Mouse (Mus musculus) thymus, postnatal 25 days (tissue): ENCODE data around the gene Lrrc55.

Source experiments
- DNase-seq: peaks from one replicate; pipeline ENCODE4 v3.0.0; 2022

The Lrrc55 gene

DNA sequence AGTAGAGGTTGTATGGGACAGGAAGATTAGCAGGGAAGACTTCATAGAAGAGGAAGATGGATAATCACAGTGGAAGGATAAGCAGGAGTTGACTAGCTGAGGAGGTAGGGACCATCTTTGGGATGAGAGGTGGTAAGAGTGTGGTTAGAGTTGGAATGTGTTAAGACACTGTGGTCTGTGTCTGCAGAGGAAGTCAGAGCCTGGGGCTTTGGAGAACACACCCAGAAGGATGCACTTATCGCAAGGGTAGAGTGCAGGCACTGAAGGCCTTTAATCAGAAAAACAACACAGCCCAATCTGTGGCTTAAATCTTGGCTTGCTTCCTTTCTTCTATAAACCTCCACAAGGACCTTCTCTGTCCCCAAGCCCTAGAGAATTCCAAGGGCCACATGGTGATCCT, 28.7 kb downstream of the Lrrc55 start:
- no peak for DNase-seq

GRCm38 (mm10) chr2:85167624-85168023, 29.4 kb downstream of the Lrrc55 start:
- no peak for DNase-seq

GRCm38 (mm10) chr2:85163311-85164047, 33.5 kb downstream of the Lrrc55 start:
- DNase-seq, result no peak

DNA sequence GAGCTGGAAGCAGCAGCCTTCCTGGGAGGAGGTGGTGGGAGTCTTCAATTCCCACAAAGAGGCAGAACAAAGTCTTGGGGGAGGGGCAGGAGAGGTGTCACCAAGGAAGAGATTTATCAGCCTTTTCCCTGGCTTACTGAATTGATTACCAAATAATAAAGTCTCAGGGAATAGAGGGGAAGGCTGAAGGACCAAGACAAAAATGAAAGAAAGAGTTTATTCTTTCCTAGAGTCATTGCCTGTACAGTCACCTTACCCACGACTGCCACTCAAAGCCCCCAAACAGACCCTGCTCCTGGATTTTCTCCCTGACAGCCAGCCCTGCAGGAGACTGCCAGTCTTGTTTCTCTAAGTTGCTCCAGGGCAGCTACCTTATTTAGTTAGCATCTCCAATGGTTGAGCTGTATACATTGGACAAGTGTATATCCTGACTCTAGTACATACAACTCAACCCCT, 35.3 kb downstream of the Lrrc55 start:
- no peak for DNase-seq

DNA sequence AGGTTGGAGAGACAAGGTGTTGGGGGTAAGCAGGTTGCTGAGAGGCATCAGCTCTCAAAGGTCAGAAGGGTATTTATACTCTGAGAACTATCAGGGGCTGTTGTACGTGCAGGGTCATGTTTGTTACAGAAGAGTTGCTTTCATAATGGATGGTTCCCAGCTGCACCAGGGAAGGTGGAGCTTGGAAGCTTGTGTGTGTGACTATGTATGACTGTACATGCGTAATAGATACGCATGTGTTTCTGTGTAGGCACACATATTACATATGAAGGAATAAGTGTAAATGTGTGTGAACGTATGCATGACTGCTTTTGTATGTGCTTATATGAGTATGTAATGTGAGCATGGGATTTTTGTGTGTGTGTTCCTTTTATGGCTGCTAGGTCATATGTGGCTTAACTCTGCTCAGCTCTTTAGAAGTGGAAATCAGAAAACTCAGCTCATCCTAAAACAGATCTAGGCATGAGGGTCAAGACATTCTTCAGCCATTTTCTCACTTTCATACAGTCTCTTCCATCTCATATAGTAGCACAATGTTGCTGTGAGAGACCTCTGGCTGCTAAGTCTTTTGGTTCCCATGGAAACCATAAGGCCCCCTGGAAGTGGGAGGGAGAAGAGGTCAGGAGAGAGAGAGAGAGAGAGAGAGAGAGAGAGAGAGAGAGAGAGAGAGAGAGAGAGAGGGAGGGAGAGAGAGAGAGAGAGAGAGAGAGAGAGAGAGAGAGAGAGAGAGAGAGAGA, 35.9 kb downstream of the Lrrc55 start:
- DNase-seq, result no peak

DNA sequence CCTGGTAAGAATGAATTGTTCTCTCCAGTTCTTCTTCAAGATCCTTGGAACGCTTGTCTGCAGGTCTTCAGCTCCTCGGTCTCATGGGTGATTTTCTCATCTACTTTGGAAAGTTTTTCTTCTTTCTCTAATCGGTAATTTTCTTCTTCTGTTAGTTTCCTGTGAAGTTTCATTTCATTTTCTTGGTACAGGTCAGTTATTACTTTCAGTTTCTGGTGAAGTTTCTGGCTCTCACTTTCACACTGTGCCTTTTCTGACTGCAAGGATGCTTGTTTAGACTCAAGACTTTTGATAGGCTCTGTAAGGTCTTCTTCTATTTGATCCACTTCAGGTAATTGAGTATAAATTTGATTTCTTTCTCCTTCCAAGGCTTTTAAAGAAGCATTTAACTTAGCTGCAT, 39.6 kb downstream of the Lrrc55 start:
- DNase-seq, result no peak

DNA sequence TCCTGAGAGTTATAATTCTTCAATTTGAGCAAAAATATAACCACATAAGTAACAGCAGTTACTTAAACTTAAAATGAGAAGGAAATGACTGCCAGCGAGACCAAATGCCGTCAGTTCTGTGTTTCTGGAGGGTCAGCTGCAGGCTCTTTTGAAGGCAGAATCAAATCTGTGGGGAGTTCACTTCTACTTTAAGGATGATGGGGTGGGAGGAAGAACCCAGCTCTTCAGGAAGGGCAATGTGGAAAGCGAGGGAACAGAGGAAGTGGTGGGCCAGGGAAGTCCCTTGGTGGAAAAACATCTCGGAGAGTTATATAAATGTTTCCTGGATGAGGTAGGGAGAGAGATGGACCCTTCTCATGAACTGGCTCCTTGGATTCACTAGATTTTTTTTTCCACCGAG, 40.9 kb downstream of the Lrrc55 start:
- DNase-seq, result no peak

GRCm38 (mm10) chr2:85155334-85155733, 41.7 kb downstream of the Lrrc55 start:
- no peak for DNase-seq

- DNase-seq, result no peak
Measured at GRCm38 (mm10) chr2:85151233-85151632, 45.8 kb downstream of the Lrrc55 start.

DNA sequence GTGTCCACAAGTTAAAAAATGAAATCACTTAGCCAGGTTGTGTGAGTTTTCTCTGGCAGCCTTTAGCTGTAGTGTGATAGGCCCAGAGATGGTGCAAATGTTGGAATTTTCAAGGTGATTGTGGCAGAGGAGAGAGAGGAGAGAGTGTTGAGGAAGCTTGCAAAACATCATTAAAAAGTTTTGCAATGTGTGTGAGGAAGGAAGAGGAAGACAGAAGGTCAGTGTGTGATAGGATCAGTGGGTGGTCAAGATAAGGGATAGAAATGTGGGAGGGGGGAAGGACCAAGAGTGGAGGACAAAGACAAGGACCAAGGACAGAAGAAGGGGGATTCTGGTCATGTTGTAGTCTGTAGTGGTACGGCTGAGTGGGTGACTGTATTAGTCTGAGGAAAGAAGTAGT, 46.6 kb downstream of the Lrrc55 start:
- DNase-seq, result no peak

DNA sequence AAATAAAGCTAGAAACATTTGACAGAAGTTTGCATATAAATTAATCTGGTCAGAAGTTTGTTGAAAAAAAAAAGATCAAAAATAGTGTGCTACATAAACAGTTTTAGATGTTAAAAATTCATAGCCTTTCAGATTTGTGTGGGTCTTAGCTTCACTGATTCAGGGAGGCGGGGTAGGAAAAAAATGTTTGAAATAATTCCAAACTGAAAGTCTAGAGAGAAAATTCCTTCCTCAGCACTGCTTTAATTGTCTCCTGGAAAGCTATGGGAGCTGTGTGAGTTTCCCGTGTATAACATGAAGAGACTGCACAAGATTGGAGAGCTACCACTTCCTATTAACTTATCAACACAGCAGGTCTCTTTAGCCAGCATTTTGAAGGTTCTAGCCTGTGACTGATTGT, 49.5 kb downstream of the Lrrc55 start:
- DNase-seq, result no peak

GRCm38 (mm10) chr2:85145346-85145745, 51.7 kb downstream of the Lrrc55 start:
- no peak for DNase-seq

- DNase-seq, result no peak
Measured at GRCm38 (mm10) chr2:85144908-85145307, 52.1 kb downstream of the Lrrc55 start.

DNA sequence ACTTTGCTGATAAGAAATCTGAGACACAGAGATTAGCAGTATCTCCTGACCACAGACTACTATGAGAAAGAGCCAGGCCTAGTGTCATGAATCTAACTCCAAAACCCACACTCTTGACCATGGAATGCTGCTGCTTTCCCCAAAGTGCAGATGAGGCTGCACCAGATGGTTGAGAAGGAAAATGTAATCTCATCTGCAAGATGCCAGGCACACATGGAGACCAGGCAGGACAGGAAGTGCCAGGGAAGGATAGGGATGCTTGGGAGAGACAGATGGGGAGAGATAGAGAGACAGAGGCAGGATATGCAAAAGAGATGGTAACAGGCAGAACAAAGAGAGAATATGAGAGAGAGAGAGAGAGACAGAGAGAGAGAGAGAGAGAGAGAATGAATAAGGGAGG, 56.2 kb downstream of the Lrrc55 start:
- no peak for DNase-seq

DNA sequence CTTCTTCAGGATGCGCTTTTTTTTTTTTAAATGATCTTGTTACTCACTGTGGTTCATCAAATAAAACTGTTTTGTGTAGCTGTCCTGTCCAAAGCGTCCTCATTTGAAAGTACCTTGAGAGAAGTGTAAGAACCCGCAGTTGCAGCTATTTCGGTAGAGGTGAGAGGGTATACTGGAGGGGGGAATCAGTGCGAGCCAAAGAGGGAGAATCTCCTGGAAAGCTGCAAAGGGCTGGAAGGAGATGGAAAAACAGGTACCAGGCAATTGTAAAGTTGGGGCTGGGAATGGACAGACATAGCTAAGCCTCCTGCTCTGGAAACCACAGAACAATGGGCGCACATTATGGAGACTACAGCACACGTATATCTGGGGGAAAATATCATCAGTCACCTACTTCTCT, 57.2 kb downstream of the Lrrc55 start:
- DNase-seq, result no peak

DNA sequence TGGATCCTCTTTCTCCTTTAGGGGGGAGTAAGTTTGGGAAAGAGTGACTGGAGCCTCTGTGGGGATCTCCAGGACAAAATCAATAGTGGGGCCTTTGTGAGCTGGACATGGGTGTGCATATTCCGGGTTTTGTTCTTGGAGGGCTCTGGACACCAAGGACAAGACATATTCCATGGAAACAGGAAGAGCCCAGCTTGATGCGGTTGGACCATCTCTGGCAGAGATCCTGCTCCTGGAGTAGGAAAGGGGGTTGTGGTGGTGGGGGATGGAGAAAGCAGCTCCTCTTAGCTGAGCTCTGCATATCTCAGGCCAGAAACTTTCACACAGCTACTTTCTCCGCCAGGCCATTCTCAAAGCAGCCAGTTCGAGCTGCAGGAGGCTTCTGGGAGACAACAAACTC, 57.6 kb downstream of the Lrrc55 start:
- no peak for DNase-seq

DNA sequence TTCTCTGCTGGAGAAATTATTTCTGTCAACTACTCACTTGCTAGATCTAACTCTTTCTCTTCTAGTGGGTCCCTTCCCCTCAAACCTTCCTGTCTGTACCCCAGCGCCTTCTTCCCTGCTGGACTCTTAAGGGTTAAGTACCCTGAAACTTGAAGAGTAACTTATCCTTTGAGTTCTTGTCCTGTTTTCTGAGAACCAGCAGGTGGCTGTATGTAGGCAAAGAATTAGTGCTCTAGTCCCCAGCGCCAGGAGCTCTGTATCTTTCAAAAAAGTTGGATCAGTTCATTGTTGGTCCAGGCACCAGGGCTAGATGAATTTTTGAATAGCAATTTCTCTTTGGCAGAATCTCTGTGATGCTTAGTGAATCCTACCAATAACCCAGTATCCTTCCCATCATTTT, 58.9 kb downstream of the Lrrc55 start:
- no peak for DNase-seq

GRCm38 (mm10) chr2:85137601-85138140, 59.3 kb downstream of the Lrrc55 start:
- no peak for DNase-seq

- no peak for DNase-seq
Measured at GRCm38 (mm10) chr2:85136831-85137520, 60.0 kb downstream of the Lrrc55 start.

- DNase-seq, result no peak
Measured at GRCm38 (mm10) chr2:85136089-85136488, 60.9 kb downstream of the Lrrc55 start, which contains the start of gene Aplnr. Gene Aplnr, plus strand, starts transcription at chr2:85136225.

GRCm38 (mm10) chr2:85135099-85135498, 61.9 kb downstream of the Lrrc55 start:
- no peak for DNase-seq

- DNase-seq, result no peak
Measured at GRCm38 (mm10) chr2:85132204-85132603, 64.8 kb downstream of the Lrrc55 start.

- no peak for DNase-seq
Measured at GRCm38 (mm10) chr2:85131724-85132123, 65.3 kb downstream of the Lrrc55 start.

DNA sequence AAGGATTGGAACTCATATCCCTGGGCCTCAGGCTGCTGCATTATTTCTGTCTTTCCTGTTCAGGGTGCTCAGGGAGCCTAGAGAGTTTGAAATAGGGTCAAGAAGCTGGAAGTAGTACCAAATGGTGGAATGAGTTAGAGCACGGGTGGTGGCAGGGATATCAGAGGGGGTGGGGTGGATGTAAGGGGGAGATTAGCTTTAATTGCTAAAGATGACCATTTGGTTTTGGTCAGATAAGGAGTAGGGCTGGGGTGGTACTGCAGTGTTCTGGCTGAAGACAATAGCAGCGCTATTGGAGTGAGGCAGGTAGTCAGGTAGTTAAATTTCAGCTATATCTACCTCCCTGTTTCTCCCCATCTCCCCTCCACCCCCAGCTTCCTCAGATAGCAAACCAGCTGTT, 65.8 kb downstream of the Lrrc55 start:
- no peak for DNase-seq
